Comparison of ENCODE assay signal across 23 mouse cellular contexts in genomic region chr12:77189161-77189560, GRCm38 (mm10). TPM values are rescaled to one million over a fixed set of nuclear protein-coding genes. Genes with fewer than 3 reads are reported as not detected.
DNase-seq lines count a peak whose midpoint lies in the region; ATAC-seq lines count a peak whose summit lies in the region.
"Had no signal": no experiment of that assay in that cellular context is flagged by ENCODE, and none has a peak within 500 bp of the region (broad histone marks: within the 10 kb centered on the region; RNA-seq: fewer than 3 reads in every experiment).

No protein-coding gene starts in this region.

- 53% methylated on average over 4 of the region's 4 CpGs for WGBS in midbrain, embryonic 16.5 days
- WGBS in midbrain, embryonic 10.5 days = 64% methylated on average over 4 of the region's 4 CpGs
- 40% methylated on average over 4 of the region's 4 CpGs for WGBS in liver, embryonic 12.5 days (ENCODE audit: insufficient replicate concordance)

- H3K4me2 ChIP-seq in midbrain, embryonic 16.5 days (ENCODE audit: low read length) = no peak overlapping the region
- H3K4me2 ChIP-seq in liver, embryonic 12.5 days = no peak overlapping the region
- H3K4me2 ChIP-seq: heart, embryonic 11.5 days; hindbrain, embryonic 12.5 days; intestine, embryonic 15.5 days; midbrain, embryonic 13.5 days; stomach, embryonic 15.5 days had no signal

- H3K9ac ChIP-seq in midbrain, embryonic 16.5 days (ENCODE audit: low read depth, low read length) = no peak overlapping the region
- no peak overlapping the region for H3K9ac ChIP-seq in liver, embryonic 12.5 days
- H3K9ac ChIP-seq: forebrain, postnatal 0 days; hindbrain, embryonic 12.5 days; intestine, embryonic 15.5 days; midbrain, embryonic 13.5 days; stomach, embryonic 15.5 days had no signal

- ATAC-seq in midbrain, embryonic 16.5 days = no peak
- peak; percentile 32 for ATAC-seq in CD4-positive, CD25-positive, alpha-beta regulatory T cell, adult 4 months
- no peak for ATAC-seq in liver, embryonic 12.5 days
- ATAC-seq: forebrain, postnatal 0 days; intestine, embryonic 15.5 days; lung, postnatal 0 days; midbrain, embryonic 13.5 days had no signal

- H3K27me3 ChIP-seq in midbrain, embryonic 16.5 days (ENCODE audit: control insufficient read depth, insufficient read depth, low read depth, low read length) = no peaks in the 10 kb centered on the region
- no peaks in the 10 kb centered on the region for H3K27me3 ChIP-seq in midbrain, embryonic 10.5 days (ENCODE audit: low read depth, poor library complexity, severe bottlenecking)
- 0 out of 2 replicates have a peak, but pooled peaks cover 3% of the 10 kb centered on the region for H3K27me3 ChIP-seq in liver, embryonic 12.5 days (replicated peaks)
- H3K27me3 ChIP-seq: hindbrain, embryonic 12.5 days; intestine, embryonic 15.5 days; midbrain, embryonic 13.5 days; stomach, embryonic 15.5 days had no signal

- DNase-seq in midbrain, embryonic 10.5 days (ENCODE audit: low spot score) = no peak
- DNase-seq in MEL-GATA-1-ER (ENCODE audit: extremely low read depth, low read depth) = peak; percentile 74
- peak; percentile 50 for DNase-seq in induced T-regulatory cell, adult 2 months (ENCODE audit: low read depth)
- DNase-seq in yolk sac, embryonic 10.5 days (ENCODE audit: low spot score) = no peak
- no peak for DNase-seq in adrenal gland, postnatal 10 days
- DNase-seq: adrenal gland, postnatal 25 days; cerebellum, adult 11 months; cerebellum, postnatal 10 days; forebrain, postnatal 0 days; gastrocnemius, adult 2 months; heart, postnatal 10 days; layer of hippocampus, postnatal 36 days; right cerebral cortex, postnatal 14 days had no signal

- H3K36me3 ChIP-seq in midbrain, embryonic 16.5 days (ENCODE audit: control insufficient read depth, insufficient read depth, low read length) = no peaks in the 10 kb centered on the region
- H3K36me3 ChIP-seq in midbrain, embryonic 10.5 days = no peaks in the 10 kb centered on the region
- H3K36me3 ChIP-seq in liver, embryonic 12.5 days = no peaks in the 10 kb centered on the region
- H3K36me3 ChIP-seq: forebrain, embryonic 10.5 days; hindbrain, embryonic 12.5 days; intestine, embryonic 15.5 days; midbrain, embryonic 13.5 days; stomach, embryonic 15.5 days had no signal

- no peak overlapping the region for H3K4me3 ChIP-seq in midbrain, embryonic 16.5 days (ENCODE audit: low read depth, low read length)
- no peak overlapping the region for H3K4me3 ChIP-seq in midbrain, embryonic 10.5 days
- H3K4me3 ChIP-seq in liver, embryonic 12.5 days = no peak overlapping the region
- H3K4me3 ChIP-seq: forebrain, embryonic 10.5 days; gastrocnemius, adult 2 months; hindbrain, embryonic 12.5 days; intestine, embryonic 15.5 days; midbrain, embryonic 13.5 days; stomach, embryonic 15.5 days had no signal

- H3K4me1 ChIP-seq in midbrain, embryonic 16.5 days (ENCODE audit: control insufficient read depth, insufficient read depth, low read length) = no peaks in the 10 kb centered on the region
- 0 out of 2 replicates have a peak, but pooled peaks cover 8% of the 10 kb centered on the region for H3K4me1 ChIP-seq in midbrain, embryonic 10.5 days
- no peaks in the 10 kb centered on the region for H3K4me1 ChIP-seq in liver, embryonic 12.5 days
- H3K4me1 ChIP-seq: hindbrain, embryonic 12.5 days; intestine, embryonic 15.5 days; midbrain, embryonic 13.5 days; stomach, embryonic 15.5 days had no signal

- 0 out of 2 replicates have a peak overlapping the region, but pooled peaks have one; percentile 3 for H3K27ac ChIP-seq in midbrain, embryonic 16.5 days (ENCODE audit: low read length)
- H3K27ac ChIP-seq in midbrain, embryonic 10.5 days (replicated peaks) = no peak overlapping the region
- no peak overlapping the region for H3K27ac ChIP-seq in liver, embryonic 12.5 days
- H3K27ac ChIP-seq: forebrain, embryonic 10.5 days; gastrocnemius, adult 2 months; hindbrain, embryonic 12.5 days; intestine, embryonic 15.5 days; midbrain, embryonic 13.5 days; stomach, embryonic 15.5 days had no signal

- H3K9me3 ChIP-seq in midbrain, embryonic 16.5 days (replicated peaks; ENCODE audit: control insufficient read depth, low read length, poor library complexity, severe bottlenecking) = no peaks in the 10 kb centered on the region
- H3K9me3 ChIP-seq in midbrain, embryonic 10.5 days (replicated peaks) = no peaks in the 10 kb centered on the region
- no peaks in the 10 kb centered on the region for H3K9me3 ChIP-seq in liver, embryonic 12.5 days (replicated peaks)
- H3K9me3 ChIP-seq: forebrain, embryonic 10.5 days; hindbrain, embryonic 12.5 days; intestine, embryonic 15.5 days; midbrain, embryonic 13.5 days; stomach, embryonic 15.5 days had no signal

RNA-seq across cellular contexts. Expression of gene Fut8, which starts 48.8 kb away (rescaled TPM):
- polyA plus RNA-seq in midbrain, embryonic 16.5 days (2015; fragmentation: Nextera tagmentation; extraction: Ambion mirVana) = 68.8 and 69.5 TPM in 2 replicates
- polyA plus RNA-seq in midbrain, embryonic 10.5 days (2016; fragmentation: Nextera tagmentation; extraction: Ambion mirVana) = 28.5 and 30.0 TPM in 2 replicates
- polyA plus RNA-seq in CD4-positive, CD25-positive, alpha-beta regulatory T cell, adult 4 months (2017; shearing (Covaris generic)) = 10 to 100 TPM; 12.3 to 15.5 TPM
- total RNA-seq in adrenal gland, postnatal 10 days (2021) = 10 to 100 TPM; 44.1 to 50.4 TPM
- 21.3 and 21.4 TPM in 2 replicates for polyA plus RNA-seq in liver, embryonic 12.5 days (2016; fragmentation: Nextera tagmentation; extraction: Ambion mirVana)

Comparison
In these comparisons a context has a peak if more than half of its experiments do, and no peak if none do; other contexts are left out.
1. DNase-seq: peak in MEL-GATA-1-ER (single experiment) and induced T-regulatory cell, adult 2 months (single experiment); none in midbrain, embryonic 10.5 days (single experiment), yolk sac, embryonic 10.5 days (single experiment) and adrenal gland, postnatal 10 days (single experiment).